Mouse (Mus musculus) cerebellum, postnatal 4 days (tissue): ENCODE results near the gene Gm20388.
A peak's percentile ranks its signal among the peaks of the same experiment; 100 is the strongest.

Source experiments
- DNase-seq, 2 experiments: peaks; one replicate each; pipeline ENCODE4 v3.0.0; 2022; ENCODE audit warnings: low spot score in 2 of 2, mixed read lengths in 1 of 2

The Gm20388 gene

GRCm38 (mm10) chr8:124088092-124088613 is 4177.5 kb downstream of the Gm20388 start:
- DNase-seq: no peak

DNA sequence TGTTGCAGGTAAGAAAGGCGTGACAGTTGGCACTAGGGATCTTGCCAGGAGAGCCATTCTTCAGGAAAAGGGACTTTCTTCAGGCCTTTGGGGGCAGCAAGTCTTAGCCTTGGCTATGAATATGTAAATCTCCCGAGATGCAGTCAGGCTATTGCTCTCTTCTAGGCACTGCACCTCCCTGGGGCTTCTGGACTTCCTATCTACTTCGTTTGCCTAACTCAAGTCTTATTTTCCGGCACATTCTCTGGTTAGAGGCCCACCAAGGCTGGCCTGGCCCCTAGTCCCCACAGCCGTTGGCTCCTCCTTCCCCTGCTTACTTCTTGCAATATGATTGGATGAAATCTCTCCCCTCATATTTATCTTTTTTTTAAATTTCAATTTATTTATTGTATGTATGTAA is 4178.4 kb downstream of the Gm20388 start:
- no peak for DNase-seq

DNA sequence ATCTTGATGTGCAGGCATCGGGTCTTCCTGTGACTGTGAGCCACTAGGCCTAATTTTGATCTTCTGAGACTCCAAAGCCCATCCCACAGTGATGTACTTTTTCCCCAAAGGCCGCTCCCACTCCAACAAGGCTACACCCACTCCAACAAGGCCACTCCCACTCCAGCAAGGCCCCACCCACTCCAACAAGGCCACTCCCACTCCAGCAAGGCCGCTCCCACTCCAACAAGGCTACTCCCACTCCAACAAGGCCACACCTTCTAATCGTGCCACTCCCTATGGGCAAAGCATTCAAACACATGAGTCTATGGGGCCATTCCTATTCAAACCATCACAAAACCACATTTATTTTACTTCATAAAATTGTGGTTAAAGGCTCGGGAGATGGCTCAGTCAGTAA is 4179.8 kb downstream of the Gm20388 start:
- DNase-seq: no peak

DNA sequence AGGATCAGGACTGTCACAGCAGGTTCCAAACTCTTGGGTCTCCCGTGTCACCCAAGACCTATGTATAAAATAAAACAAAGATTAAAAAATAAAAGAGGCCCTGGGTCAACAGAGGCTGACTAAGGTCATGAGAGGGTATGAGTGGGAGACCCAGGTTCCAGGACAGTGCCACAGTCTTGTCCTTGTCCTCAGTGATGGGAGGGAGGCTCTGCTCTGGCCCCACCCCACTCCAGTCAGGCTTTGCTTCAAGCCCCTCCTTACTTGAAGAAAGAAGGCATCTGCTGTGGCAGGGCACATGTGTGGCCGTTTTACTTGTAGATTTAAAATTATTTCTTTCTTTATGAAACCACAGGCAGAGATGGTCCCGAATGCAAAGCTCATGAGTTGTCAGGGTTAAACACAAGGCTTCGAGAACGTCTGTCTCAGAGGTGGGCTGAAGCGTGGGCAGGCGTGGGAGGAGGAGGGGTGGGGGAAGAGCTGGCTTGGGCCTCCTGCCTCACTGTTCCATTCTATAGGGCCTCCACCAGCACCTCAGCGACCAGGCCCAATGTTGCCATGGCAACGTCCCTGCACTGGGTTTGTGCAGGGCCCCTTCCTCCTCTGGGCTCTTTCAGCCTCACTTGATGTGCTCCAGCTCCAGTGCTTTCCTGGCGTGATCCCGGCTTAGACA is 4188.4 kb downstream of the Gm20388 start:
- DNase-seq: peak in 1 of 2 experiments; percentile 23

- DNase-seq: no peak
Observed at GRCm38 (mm10) chr8:124099623-124099965, 4189.0 kb downstream of the Gm20388 start.

GRCm38 (mm10) chr8:124105869-124106268 is 4195.2 kb downstream of the Gm20388 start:
- DNase-seq: no peak

DNA sequence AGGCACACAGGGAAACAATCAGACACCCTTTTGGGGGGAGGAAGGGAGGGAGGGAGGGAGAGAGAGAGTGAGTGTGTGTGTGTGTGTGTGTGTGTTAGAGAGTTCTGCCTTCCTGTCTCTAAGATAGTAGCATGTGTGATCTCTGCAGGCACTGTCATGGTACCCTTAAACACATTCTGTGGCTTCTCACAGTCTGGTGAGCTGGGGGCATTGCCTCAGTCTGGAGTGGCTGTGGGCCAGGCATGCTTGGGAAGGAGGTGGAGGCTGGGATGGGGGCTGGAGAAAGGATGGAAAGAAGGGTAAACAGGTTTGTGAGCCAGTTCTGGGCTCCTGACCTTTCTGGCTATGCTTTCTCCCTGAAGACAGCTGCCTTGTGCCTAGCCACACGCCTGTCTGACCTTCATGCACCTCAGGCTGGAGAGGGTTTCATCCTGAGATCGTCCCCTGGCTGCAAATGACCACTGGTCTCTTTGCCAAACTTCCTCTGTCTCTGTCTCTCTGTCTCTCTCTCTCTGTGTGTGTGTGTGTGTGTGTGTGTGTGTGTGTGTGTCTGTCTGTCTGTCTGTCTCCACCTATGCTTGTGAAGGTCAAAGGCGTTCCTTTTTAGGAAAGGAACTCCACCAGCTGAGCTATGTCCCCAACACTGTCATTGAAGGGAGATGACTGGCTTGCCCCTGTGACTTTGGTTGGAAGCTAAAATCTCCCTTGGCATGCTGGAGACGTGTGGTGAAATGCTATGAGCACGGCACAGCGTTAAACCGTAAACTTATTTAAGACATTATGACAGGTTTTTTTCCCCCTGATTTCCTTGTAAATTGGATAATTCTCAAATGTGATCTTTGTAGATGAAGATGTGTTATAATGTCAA is 4195.9 kb downstream of the Gm20388 start:
- no peak for DNase-seq

DNA sequence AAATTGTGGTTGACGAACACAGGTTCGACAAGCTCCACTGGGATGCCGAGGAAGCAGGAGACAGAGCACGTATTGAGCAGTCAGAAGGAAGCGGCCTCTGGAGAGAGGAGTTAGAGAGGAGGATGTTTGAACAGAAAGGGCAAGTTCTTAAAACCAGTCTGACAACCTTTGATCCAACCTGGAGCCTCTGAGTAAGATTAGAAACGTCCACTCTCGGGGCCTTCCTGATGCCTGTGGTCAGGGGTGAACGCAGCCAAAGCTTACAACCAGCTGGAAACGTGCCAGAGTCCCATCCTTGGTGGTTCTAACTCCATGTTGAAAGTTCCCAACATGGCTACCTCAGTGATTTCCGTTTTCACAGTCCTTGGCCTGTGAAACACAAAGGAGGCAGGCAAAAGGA is 4202.5 kb downstream of the Gm20388 start:
- DNase-seq: no peak

DNA sequence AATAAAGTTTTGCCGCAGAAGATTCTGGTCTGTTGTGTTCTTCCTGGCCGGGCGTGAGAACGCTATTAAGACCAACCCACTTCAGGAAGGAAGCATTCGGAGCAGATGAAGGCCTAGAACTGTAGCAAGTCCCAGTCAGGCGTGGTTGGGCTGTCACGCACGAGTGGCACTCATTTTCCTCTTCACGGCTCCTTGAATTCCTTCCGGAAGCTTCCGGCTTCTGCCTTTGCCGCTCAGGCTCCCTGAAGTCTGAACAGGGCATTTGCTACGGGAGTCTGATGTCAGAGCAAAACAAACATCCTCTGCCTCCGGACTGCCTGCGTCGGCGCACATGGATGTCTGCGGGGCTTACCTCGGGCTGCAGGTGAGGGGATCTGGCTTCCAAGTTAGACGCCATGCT is 4214.6 kb downstream of the Gm20388 start:
- DNase-seq: no peak

DNA sequence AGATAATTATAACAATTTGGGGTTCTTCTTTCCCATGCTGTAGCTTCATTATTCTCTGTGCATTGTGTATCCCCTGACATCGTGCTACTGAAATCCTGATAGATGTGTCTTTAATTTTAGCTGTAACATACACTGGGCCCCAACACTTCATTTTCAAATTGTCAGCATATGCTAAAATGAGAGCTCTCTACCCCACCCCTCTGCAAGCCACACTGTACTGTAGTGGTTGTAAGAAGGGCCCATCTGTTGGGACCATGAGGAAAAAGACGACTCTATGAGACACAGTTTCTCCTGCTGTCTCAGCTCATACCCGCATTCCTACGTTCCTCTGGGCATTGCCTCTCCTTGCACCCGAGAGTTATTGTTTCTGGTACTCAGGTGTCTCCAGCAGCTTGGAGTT is 4226.6 kb downstream of the Gm20388 start:
- DNase-seq: no peak

- DNase-seq: peak in 1 of 2 experiments; percentile 15
Observed at GRCm38 (mm10) chr8:124140211-124140790, 4229.7 kb downstream of the Gm20388 start.

DNA sequence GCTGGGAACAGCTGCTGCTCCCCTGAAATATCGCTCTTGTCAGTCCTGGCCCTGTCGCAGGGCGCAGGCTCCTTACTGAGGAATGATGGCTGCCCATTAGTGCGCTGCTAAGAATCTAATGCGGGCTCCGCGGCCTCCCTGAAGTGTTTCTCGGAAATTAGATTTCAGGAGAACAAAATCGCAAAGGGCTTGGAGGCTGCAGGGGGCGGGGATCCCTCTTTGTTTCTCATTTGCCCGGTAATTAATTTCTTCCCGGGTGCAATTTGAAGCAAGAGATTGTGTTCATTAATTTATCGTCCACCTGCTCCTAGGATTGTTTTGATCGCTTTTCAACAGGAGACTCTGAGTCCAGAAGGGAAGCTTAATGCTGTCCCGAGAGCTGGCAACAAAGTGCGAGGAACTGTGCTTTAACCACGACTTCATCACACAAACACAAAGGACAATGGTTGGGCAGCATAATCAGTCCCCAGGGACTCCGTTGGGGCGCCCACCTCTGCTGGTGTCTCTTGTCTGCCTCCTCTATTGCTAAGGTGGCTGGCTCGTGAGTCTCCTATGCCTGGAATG is 4230.3 kb downstream of the Gm20388 start:
- peak; percentile 18 to 36 for DNase-seq

GRCm38 (mm10) chr8:124141681-124142391 is 4231.2 kb downstream of the Gm20388 start:
- peak; percentile 18 to 57 for DNase-seq

DNA sequence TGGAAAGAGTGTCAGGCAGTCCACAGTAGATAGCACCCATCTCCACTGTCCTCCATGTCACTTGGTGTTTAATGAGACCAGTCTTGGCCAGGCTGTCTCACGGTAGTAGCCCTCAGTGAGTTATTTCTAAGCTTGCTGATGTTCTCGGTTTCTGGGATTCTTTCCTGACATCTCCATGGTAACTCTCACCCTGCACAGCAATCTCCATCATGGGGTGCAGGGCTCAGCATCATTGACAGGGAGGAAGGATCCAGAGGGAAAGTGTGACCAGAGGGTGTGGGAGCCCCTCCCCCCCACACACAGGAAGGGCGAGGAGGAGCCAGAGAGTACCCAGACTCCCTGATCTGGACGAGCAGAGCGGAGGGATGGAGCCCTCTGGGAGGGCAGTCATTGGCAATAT is 4232.4 kb downstream of the Gm20388 start:
- DNase-seq: no peak

DNA sequence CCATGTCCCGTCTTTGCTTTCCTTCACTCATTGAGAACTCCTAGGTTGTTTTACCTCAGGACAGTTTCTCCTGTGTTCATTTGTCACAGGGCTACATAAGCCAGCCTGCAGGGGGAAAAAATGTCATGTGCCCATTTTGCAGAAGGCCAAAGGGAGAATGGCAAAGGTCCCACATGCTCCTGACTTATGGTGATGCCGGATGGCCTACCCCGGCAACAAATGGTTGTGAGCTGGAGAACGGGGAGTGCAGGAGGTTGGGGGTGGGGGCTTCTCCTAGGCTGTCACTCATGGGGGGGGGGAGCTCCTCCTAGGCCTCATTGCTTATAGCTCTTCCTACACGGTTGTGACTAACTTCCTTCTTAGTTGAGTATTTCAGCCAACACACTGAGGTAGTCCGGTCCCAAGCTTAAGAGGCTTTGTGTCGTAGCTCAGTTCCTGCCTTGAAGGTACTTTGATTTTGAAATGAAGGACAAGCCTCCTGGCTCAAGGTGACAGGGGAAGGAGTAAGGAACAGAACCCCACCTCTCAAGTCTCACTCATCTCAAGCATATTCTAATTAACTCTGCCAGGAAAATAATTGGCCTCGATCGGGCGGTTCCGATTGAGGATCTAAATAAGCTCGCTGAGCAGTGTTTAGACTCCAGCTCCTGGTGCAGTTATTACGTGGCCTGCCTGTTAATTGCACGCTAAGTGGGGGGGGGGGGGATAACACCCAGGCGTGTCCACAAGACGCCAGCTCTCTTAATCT is 4233.4 kb downstream of the Gm20388 start:
- DNase-seq: peak in 1 of 2 experiments; percentile 13

DNA sequence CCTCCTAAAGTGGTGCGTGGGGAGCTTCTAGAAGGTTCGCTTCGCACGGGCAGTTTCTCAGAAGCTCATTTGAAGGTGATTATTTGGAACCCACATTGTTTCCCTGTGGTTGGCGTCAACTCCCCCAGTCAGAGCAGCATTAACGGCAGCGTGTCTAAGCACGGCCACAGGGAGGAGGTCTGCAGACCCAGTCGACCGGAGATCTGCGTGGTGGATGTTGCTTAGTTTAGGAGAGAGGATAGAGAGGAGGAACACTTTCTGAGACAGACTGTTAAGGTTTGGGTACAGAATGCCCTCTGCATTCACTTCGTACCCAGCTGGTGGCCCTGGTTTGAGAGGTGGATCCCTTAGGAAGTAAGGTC is 4234.0 kb downstream of the Gm20388 start:
- DNase-seq: peak in 1 of 2 experiments; percentile 16

DNA sequence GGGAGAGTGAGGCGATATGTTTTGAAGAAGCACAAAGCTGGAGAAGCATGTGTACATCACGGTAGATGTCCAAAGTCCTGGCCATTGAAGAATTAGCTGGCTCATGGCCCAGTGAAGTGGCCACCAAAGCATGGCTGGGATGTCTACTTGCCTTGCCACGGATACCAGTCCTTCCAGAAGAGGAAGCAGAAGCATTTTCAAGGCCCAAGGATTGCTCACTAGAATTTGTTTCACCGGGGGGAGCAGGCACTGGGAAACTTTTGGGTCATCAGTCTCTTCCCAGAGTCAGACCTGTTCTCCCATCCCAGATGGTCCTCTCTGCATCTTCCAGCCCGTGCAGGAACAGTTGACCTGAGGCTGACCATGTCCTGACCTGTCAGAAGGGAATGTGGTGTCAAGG is 4235.6 kb downstream of the Gm20388 start:
- no peak for DNase-seq

DNA sequence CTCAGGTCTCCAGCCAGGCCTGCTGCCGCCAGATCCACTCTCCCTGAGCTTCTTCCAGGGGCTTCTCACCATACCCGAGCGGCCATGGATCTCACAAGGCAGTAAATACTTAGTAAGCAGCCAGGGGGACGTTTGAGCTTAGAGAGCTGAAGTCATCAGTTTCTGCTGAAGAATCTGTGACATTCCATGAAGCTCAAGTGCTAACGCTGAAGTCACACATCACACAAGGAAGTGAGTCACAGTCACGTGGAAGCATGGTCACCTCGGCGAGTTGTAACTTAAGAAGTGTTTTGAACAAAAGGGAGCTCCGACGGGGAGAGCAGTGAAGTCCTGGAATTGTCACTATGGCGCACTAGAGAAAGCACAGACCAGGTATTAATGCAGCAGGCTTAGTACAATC is 4239.4 kb downstream of the Gm20388 start:
- DNase-seq: no peak

GRCm38 (mm10) chr8:124150536-124150935 is 4239.9 kb downstream of the Gm20388 start:
- DNase-seq: no peak

DNA sequence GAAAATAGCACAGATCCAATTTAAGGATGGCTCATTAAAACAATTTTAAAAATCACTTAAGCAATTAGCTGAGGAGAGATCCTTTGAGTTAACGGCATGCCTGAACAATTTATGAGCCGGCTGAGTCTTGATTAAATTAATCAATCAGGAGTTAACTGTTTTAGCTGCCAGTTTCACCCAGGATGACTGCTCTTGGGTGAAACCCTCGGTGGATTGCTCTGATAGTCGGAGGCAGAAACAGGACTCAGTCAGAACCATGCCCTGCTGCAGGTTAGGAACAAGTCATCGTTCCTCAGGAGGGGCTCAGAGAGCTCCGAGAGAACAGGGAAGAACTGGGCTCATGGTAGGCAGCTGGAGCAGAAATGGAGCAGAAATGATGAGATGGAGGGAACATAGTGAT is 4241.2 kb downstream of the Gm20388 start:
- DNase-seq: peak in 1 of 2 experiments; percentile 7

- peak in 1 of 2 experiments; percentile 7 for DNase-seq
Observed at GRCm38 (mm10) chr8:124152771-124153170, 4242.1 kb downstream of the Gm20388 start.
